Mouse (Mus musculus) embryonic facial prominence, embryonic 10.5 days (tissue): ENCODE measurements around the gene Ghdc. TPM values are rescaled to one million over a fixed set of nuclear protein-coding genes. Genes with fewer than 3 reads are reported as not detected.
"Not testable (repeated sequence)": the region's sequence is repeated elsewhere in the genome, so short reads cannot be mapped to it uniquely, and the experiment has no call there.

Experiments used
- DNase-seq: peaks from one replicate; pipeline ENCODE4 v3.0.0-alpha.2; 2017; ENCODE audit warnings: low spot score
- H3K27ac ChIP-seq: fragments of 300-500 bp; sonication (generic); replicated peaks from 2 replicates; pipeline ENCODE4 v1.5.1; 2016; ENCODE audit warnings: mild to moderate bottlenecking
- H3K27me3 ChIP-seq: fragments of 300-500 bp; sonication (generic); replicated peaks from 2 replicates; pipeline ENCODE4 v1.6.1; 2016; ENCODE audit warnings: low read depth, mild to moderate bottlenecking; ENCODE audit not compliant: poor library complexity, severe bottlenecking
- H3K36me3 ChIP-seq: fragments of 300-500 bp; sonication (generic); replicated peaks from 2 replicates; pipeline ENCODE4 v1.6.1; 2016; ENCODE audit warnings: mild to moderate bottlenecking, moderate library complexity
- H3K4me1 ChIP-seq: fragments of 300-500 bp; sonication (generic); 2 replicates; pipeline ENCODE4 v1.6.1; 2016
- H3K4me3 ChIP-seq: fragments of 300-500 bp; sonication (generic); 2 replicates; pipeline ENCODE4 v1.5.1; 2016; ENCODE audit warnings: mild to moderate bottlenecking, moderate library complexity
- H3K9me3 ChIP-seq: fragments of 300-500 bp; sonication (generic); 2 replicates; pipeline ENCODE4 v1.6.1; 2016; ENCODE audit warnings: mild to moderate bottlenecking
- whole genome bisulfite sequencing: fragments of 180-500 bp; shearing (Covaris S2); methylation state at CpG from one replicate; pipeline ENCODE4 v1.1.7; 2016; 5-methylcytosine and 5-hydroxymethylcytosine counted together
- polyA plus RNA-seq: library from polyadenylated mRNA; unstranded; fragments of >200 nt; fragmentation: Nextera tagmentation; extraction: Ambion mirVana; gene quantifications from 2 replicates; pipeline ENCODE4 v1.2.1, GENCODE M21; 2016

Gene Ghdc
- polyA plus RNA-seq, 1 experiment from 2014 or later = 3.3 TPM

DNA sequence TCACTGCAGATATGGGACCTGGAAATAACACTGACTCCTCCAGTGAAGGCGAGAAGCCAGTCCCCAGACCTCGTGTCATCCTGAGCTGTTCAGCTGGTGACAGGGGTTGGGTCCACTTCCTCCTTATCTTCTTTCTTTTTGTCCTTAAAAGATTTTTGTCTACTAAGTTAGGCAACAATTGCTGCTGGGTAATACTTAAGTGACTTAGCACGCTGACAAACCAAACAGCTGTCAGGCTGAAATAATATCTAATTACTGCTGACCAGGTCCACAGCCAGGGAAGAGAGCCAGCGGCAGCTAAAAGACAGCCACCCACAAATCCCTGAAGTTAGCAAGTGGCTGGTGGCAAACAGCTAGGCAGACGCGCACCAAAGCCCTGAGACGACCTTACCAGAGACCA, 34.8 kb upstream of the Ghdc start:
- Histone ChIP-seq H3K27ac (no peak overlapping the region), H3K36me3 (peaks cover 43% of the 10 kb centered on the region), H3K4me1 (peaks cover 8% of the 10 kb centered on the region), H3K4me3 (no peak overlapping the region), H3K27me3 (no peaks in the 10 kb centered on the region), H3K9me3 (no peaks in the 10 kb centered on the region)
- no peak for DNase-seq
- WGBS = 78% methylated on average over 7 of the region's 7 CpGs

DNA sequence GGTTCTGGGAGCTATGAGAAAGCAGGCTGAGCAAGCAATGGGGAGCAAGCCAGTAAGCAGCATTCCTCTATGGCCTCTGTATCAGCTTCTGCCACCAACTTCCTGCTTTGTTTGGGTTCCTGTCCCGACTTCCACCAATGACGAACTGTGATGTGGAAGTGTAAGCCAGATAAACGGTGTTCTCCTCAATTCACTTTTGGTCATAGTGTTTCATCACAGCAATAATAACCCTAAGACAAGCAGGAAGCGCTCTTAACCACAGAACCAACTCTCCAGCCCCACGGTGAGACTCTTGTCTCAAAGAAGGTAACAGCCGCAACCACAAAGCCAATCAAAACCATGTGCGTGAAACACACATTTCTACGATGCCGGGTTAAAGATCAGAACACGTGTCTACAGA, 33.7 kb upstream of the Ghdc start:
- Histone ChIP-seq H3K36me3 (peaks cover 49% of the 10 kb centered on the region), H3K4me1 (peaks cover 3% of the 10 kb centered on the region; the same call in 1 of the 2 replicates), H3K27me3 (no peaks in the 10 kb centered on the region), H3K4me3 (no peak overlapping the region), H3K9me3 (no peaks in the 10 kb centered on the region), H3K27ac (no peak overlapping the region)
- DNase-seq = no peak
- WGBS = 94% methylated on average over 10 of the region's 10 CpGs

DNA sequence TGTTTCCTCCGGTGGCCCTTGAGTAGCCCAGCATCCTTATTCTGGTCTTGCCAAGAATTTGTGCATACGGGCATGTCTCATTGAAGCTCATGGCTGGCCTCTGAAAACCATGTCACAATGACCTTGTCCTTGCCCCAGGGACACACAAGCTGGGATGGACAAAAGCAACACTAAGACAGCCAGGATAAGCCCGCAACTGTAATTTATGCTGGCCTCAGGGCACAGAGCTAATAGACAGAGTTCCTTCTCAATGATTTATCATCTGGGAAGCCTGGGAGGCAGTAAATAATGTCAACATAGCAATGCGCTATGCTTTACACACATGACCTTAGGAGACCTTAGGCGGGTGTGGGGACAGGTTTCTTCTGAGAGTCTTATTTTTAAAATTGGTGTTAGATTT, 28.7 kb upstream of the Ghdc start:
- WGBS = 84% methylated on average over 5 of the region's 5 CpGs
- Histone ChIP-seq H3K4me1 (no peaks in the 10 kb centered on the region), H3K27ac (no peak overlapping the region), H3K4me3 (no peak overlapping the region), H3K9me3 (no peaks in the 10 kb centered on the region), H3K36me3 (peaks cover 56% of the 10 kb centered on the region), H3K27me3 (no peaks in the 10 kb centered on the region)
- DNase-seq = no peak

DNA sequence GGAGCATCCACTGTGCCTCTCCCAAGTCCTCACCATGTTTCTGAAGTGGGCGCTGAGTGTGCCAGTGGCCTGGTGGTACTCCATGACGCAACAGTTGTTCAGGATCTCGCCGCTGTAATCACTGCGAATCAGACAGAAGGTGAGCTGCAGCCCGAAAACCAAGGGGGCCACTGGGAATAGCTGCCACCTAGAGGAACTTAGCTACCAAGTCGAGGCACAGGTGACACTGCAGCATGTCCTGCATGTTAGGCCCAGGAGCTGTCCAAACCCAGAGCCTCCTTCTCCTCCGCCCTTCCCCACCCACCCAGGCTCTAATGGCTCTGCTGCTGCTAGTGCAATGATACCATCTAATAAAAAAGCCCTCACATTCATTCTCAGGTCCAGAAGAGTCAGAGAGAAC, 25.8 kb upstream of the Ghdc start:
- WGBS = 62% methylated on average over 8 of the region's 8 CpGs
- no peaks in the 10 kb centered on the region for H3K4me1 ChIP-seq
- no peaks in the 10 kb centered on the region for H3K27me3 ChIP-seq
- DNase-seq = no peak
- no peaks in the 10 kb centered on the region for H3K9me3 ChIP-seq
- no peak overlapping the region for H3K4me3 ChIP-seq
- H3K27ac ChIP-seq = no peak overlapping the region
- peaks cover 31% of the 10 kb centered on the region for H3K36me3 ChIP-seq

DNA sequence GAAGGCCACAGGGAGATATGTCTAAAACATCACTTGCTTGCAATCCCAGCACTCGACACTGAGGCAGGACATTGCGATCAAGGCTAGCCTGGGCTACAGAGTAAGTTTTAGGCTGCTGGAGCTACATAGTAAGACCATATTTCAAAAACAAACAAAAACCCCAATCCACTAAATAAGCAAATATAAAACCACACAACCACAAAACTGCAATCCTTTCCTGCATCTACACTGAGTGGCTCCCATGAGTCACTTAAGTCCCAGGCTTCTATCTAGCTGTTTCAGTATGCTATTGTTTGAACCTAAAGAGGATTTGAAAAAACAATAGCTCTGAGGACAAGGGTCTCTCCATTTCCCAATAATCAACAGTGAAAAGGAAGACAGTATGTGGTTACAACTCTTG, 24.6 kb upstream of the Ghdc start:
- no peak overlapping the region for H3K4me3 ChIP-seq
- no peaks in the 10 kb centered on the region for H3K27me3 ChIP-seq
- H3K27ac ChIP-seq = no peak overlapping the region
- 92% methylated on average over 2 of the region's 2 CpGs for WGBS
- DNase-seq = no peak
- H3K4me1 ChIP-seq = no peaks in the 10 kb centered on the region
- peaks cover 29% of the 10 kb centered on the region for H3K36me3 ChIP-seq
- H3K9me3 ChIP-seq = no peaks in the 10 kb centered on the region

DNA sequence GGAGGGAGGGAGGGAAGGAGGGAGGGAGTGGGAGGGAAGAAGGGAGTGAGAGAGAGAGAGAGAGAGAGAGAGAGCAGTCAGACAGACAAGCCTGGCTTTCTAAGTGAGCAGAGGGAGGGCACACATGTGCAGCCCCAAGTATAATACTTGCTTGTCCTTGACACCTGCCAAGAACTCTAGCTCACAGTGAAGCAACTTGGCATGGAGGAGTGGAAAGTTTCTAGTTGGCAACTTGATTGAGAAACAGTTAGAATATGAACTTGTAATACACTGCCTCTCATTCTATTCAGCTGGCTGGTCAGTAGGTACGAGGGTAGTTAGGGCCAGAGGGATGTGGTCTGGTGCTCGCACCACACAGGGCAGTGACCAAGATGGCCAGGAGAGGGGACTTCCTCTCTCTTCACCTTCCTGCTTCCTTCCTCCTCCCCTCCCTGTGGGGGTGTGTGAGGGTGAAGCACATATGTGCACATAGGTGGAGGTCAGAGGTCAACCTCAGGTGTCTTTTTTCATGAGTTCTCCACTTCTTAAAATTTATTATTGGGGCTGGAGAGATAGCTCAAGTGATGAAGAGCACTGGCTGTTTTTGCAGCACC, 20.8 kb upstream of the Ghdc start:
- H3K27ac ChIP-seq = no peak overlapping the region
- H3K4me1 ChIP-seq = peaks cover 26% of the 10 kb centered on the region
- H3K27me3 ChIP-seq = no peaks in the 10 kb centered on the region
- no peak for DNase-seq
- no peaks in the 10 kb centered on the region for H3K9me3 ChIP-seq
- WGBS = 92% methylated on average over 2 of the region's 2 CpGs
- H3K36me3 ChIP-seq = peaks cover 18% of the 10 kb centered on the region; the same call in 1 of the 2 replicates
- H3K4me3 ChIP-seq = no peak overlapping the region

DNA sequence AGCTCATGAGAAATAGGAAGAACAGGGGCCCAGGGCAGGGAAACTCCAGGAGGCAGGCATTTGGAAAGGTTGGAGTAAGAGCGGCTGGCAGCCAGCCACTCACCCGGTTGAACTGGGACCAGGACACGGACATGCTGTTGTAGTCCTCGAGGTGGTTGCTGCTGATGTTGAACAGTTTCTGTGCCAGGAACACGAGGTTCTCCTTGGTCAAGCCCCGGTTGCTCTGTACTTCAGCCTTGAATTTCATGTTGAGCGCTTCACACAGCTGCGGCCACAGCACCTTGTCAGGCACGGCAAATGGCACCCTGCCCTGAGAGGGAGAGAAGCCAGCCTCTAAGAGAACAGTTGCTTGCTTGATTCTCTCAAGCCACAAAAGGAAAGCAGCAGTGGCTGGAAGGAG, 19.9 kb upstream of the Ghdc start:
- 92% methylated on average over 9 of the region's 9 CpGs for WGBS
- Histone ChIP-seq H3K36me3 (peaks cover 13% of the 10 kb centered on the region; the same call in 1 of the 2 replicates), H3K4me1 (peaks cover 31% of the 10 kb centered on the region)
- not testable (repeated sequence) for H3K9me3 ChIP-seq, H3K4me3 ChIP-seq, H3K27ac ChIP-seq, H3K27me3 ChIP-seq, DNase-seq

DNA sequence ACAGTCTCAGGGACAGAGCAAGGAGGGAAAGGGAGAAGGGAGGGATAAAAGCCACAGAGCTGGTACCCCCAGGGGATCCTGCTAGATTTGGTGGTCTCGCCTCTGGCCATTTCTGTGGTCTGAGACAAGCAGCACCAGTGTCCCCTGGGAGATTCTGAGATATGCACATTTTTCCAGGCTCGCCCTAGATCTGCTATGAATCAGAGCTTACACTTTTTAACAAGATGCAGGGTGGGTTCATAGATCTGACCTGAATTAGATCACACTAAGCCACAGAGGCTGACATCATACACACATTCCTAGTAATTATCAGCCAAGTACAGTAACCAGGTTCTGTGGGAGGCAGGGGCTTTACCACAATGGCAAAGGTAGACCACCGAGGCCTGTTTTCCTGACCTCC, 18.9 kb upstream of the Ghdc start:
- no peak overlapping the region; the same call in 1 of the 2 replicates for H3K27ac ChIP-seq
- H3K4me1 ChIP-seq = peaks cover 31% of the 10 kb centered on the region
- H3K36me3 ChIP-seq = peaks cover 15% of the 10 kb centered on the region; the same call in 1 of the 2 replicates
- H3K4me3 ChIP-seq = no peak overlapping the region
- WGBS = 76% methylated on average over 3 of the region's 3 CpGs
- DNase-seq = no peak
- no peaks in the 10 kb centered on the region for H3K27me3 ChIP-seq
- no peaks in the 10 kb centered on the region for H3K9me3 ChIP-seq

DNA sequence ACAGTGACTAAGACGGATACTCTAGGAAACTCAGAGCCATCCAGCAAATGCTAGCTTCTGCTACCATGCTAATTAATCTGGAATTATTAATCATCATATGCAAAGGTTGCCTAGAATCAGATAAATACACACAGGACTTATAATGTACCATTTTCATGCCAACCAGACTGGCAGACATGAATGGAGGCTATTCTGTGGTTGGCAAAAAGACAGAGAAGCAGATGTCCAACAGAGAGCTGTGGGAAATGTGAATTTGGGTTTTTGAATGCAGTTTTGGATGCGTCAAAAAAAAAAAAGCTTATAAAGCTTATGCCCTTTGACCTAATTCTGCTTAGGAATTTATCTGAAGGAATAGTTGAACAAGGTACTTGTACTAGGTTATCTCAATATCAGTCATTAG, 15.0 kb upstream of the Ghdc start:
- Histone ChIP-seq H3K4me1 (peaks cover 31% of the 10 kb centered on the region), H3K4me3 (no peak overlapping the region), H3K9me3 (no peaks in the 10 kb centered on the region), H3K36me3 (peaks cover 26% of the 10 kb centered on the region), H3K27ac (no peak overlapping the region), H3K27me3 (no peaks in the 10 kb centered on the region)
- DNase-seq = no peak
- 93% methylated on average over 2 of the region's 2 CpGs for WGBS

DNA sequence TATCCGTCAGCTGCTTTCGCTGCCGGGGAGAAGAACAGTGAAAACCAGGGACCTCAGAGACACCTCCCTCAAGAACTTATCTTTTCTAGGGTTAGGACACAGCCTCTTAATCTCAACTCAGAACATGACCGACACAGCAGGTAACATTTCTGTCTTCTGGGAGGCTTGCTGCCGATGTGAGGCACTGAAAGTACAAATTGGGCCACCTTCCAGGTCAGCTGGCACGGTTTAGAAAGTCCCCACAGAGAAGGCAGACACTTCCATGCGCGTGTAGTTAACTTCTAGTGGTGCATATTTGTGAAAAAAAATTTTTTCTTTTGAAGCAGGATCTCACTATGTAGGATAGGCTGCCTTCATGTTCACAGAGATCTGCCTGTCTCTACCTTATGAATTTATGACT, 13.5 kb upstream of the Ghdc start:
- H3K4me1 ChIP-seq = peaks cover 26% of the 10 kb centered on the region
- H3K36me3 ChIP-seq = peaks cover 27% of the 10 kb centered on the region
- WGBS = 86% methylated on average over 8 of the region's 8 CpGs
- no peak overlapping the region for H3K4me3 ChIP-seq
- H3K9me3 ChIP-seq = no peaks in the 10 kb centered on the region
- H3K27ac ChIP-seq = no peak overlapping the region
- DNase-seq = no peak
- no peaks in the 10 kb centered on the region for H3K27me3 ChIP-seq

DNA sequence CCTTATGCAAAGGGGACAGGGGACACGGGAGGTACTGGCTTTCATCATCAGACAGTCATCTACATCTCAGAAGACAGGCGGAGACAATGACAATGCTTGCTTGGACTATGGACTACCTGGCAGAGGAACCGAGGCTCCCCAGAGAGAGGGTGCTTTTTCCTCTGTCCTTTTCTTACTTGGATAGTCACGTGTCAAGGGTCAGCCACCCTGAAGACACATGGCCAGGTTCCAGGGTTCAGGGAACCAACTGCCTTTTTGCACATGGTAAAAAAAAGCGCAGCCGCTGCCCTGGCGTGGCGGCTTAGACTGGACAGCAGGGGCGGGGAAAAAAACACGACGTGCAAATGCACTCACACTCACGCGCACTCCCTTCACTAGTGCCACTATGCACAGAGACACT, 11.8 kb upstream of the Ghdc start:
- no peak for DNase-seq
- WGBS = 88% methylated on average over 13 of the region's 13 CpGs
- peaks cover 15% of the 10 kb centered on the region for H3K4me1 ChIP-seq
- peaks cover 31% of the 10 kb centered on the region for H3K36me3 ChIP-seq
- no peak overlapping the region for H3K27ac ChIP-seq
- H3K27me3 ChIP-seq = no peaks in the 10 kb centered on the region
- H3K9me3 ChIP-seq = no peaks in the 10 kb centered on the region
- H3K4me3 ChIP-seq = no peak overlapping the region

DNA sequence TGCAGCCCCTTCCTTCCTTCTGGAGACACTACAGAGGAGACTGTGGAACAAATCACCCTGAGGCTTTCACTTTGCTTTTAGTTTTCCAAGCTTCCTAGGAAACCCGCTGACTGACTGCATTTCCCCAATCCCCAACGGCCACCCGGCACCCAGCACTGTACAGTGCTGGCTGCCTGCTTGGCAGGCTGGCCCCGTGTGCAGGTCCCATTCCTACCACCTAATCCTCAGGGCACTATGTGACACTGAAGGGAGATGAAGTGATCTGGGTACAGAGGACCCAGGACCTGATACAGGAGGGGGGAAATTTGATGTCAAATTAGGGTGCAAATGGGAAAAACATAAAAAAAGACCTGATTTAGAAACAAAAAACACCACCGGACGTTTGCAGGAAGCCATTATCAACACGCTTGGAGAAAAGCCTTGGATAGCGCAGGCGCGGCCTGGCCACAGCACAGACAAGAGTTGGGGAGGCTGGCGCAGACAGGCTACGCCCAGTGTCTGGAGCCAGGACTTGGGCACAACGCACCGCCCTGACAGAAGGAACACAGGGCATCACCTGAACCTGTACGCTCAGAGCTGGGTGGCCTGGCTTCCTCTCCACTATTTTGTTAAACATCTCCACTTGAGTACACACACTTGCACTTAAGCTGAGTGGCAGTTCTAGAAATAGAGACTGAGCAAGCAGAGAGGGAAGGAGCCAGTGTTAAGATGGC, 11.2 kb upstream of the Ghdc start:
- 84% methylated on average over 15 of the region's 15 CpGs for WGBS

DNA sequence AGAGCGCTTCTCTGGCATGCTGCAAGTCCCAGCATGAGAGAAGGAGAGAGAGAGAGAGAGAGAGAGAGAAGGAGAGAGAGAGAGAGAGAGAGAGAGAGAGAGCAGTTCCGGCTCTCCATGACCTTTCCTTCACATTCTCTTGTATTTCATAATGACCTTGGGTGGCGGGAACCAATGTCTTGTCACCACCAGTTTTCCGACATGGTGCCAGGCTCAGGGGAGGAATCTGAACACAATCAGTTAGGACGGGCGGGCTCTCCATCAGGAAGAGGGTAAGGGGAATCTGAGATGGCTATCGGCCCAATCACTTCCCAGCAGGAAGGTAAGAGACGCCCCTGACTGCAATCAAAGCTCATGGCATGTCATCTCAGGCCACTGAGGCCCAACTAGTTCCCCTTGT, 9.5 kb upstream of the Ghdc start:
- H3K27me3 ChIP-seq = no peaks in the 10 kb centered on the region
- WGBS = 77% methylated on average over 8 of the region's 8 CpGs
- no peak overlapping the region for H3K27ac ChIP-seq
- no peak for DNase-seq
- H3K9me3 ChIP-seq = no peaks in the 10 kb centered on the region
- H3K36me3 ChIP-seq = peaks cover 31% of the 10 kb centered on the region
- H3K4me3 ChIP-seq = no peak overlapping the region
- H3K4me1 ChIP-seq = no peaks in the 10 kb centered on the region; the same call in 1 of the 2 replicates

More for the DNA sequence above, 11.2 kb upstream of the Ghdc start:
- no peak for DNase-seq
- Histone ChIP-seq H3K4me1 (peaks cover 9% of the 10 kb centered on the region), H3K9me3 (no peaks in the 10 kb centered on the region), H3K36me3 (peaks cover 31% of the 10 kb centered on the region), H3K27ac (no peak overlapping the region), H3K4me3 (no peak overlapping the region), H3K27me3 (no peaks in the 10 kb centered on the region)
